33 mouse cellular contexts compared by ENCODE assay signal in the genomic region with DNA sequence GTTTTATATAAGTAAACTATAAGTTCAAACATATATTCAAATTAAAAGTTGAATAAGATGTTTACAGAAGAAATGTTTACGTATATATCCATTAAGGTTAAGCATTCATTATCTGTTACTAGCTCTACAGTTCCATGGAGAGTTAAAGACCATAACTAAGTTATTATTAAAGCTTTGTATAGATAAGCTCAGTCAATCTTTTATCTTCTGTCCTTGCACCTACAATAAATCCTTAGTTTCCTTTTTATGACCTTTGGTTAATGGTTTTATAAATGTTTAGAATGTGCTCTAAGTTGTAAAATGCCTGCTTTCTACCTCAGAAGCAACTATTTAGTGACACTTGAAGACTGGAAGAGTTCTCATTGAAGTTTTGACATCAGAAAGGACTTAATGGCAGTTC.
"Had no signal": no experiment of that assay in that cellular context is flagged by ENCODE, and none has a peak within 500 bp of the region (broad histone marks: within the 10 kb centered on the region; RNA-seq: fewer than 3 reads in every experiment).

No protein-coding gene starts in this region.

- H3K4me2 ChIP-seq: heart, embryonic 11.5 days; heart, embryonic 12.5 days; heart, embryonic 13.5 days; heart, embryonic 15.5 days; hindbrain, embryonic 12.5 days; hindbrain, embryonic 13.5 days; hindbrain, embryonic 14.5 days; hindbrain, embryonic 15.5 days; kidney, embryonic 15.5 days had no signal

- H3K27ac ChIP-seq: heart, embryonic 10.5 days; heart, embryonic 13.5 days; heart, embryonic 15.5 days; hindbrain, embryonic 10.5 days; hindbrain, embryonic 12.5 days; hindbrain, embryonic 13.5 days; hindbrain, embryonic 14.5 days; hindbrain, embryonic 15.5 days; hindbrain, postnatal 0 days; kidney, embryonic 15.5 days; kidney, postnatal 0 days; layer of hippocampus, adult 2 months; left cerebral cortex, adult 2 months had no signal

- H3K9me3 ChIP-seq: heart, embryonic 10.5 days; heart, embryonic 12.5 days; heart, embryonic 13.5 days; heart, embryonic 15.5 days; hindbrain, embryonic 10.5 days; hindbrain, embryonic 12.5 days; hindbrain, embryonic 13.5 days; hindbrain, embryonic 15.5 days; kidney, embryonic 15.5 days had no signal

- H3K4me3 ChIP-seq: heart, embryonic 10.5 days; heart, embryonic 12.5 days; heart, embryonic 13.5 days; heart, embryonic 15.5 days; hindbrain, embryonic 10.5 days; hindbrain, embryonic 12.5 days; hindbrain, embryonic 13.5 days; hindbrain, embryonic 15.5 days; kidney, embryonic 15.5 days; layer of hippocampus, adult 2 months; left cerebral cortex, adult 2 months had no signal

- ATAC-seq: hindbrain, embryonic 16.5 days; hindbrain, postnatal 0 days; inflammation-experienced regulatory T-cells, adult 6 months had no signal

- DNase-seq: heart, postnatal 10 days; heart, postnatal 14 days; heart, postnatal 36 days; heart, postnatal 4 days; kidney, adult 11 months; kidney, adult 18-20 months; kidney, adult 2 months; kidney, adult 8-10 months; kidney, adult 9 months; kidney, postnatal 10 days; kidney, postnatal 14 days; kidney, postnatal 25 days; kidney, postnatal 36 days; kidney, postnatal 4 days; layer of hippocampus, adult 9-11 months; layer of hippocampus, postnatal 36 days had no signal

- H3K4me1 ChIP-seq: heart, embryonic 10.5 days; heart, embryonic 12.5 days; heart, embryonic 13.5 days; heart, embryonic 15.5 days; hindbrain, embryonic 10.5 days; hindbrain, embryonic 12.5 days; hindbrain, embryonic 13.5 days; hindbrain, embryonic 15.5 days; kidney, embryonic 15.5 days had no signal

- H3K36me3 ChIP-seq: heart, embryonic 10.5 days; heart, embryonic 12.5 days; heart, embryonic 13.5 days; heart, embryonic 15.5 days; hindbrain, embryonic 10.5 days; hindbrain, embryonic 12.5 days; hindbrain, embryonic 13.5 days; hindbrain, embryonic 15.5 days; kidney, embryonic 15.5 days had no signal

- H3K27me3 ChIP-seq: heart, embryonic 12.5 days; heart, embryonic 13.5 days; heart, embryonic 15.5 days; hindbrain, embryonic 12.5 days; hindbrain, embryonic 13.5 days; hindbrain, embryonic 15.5 days; kidney, embryonic 15.5 days had no signal

- H3K9ac ChIP-seq: heart, embryonic 12.5 days; heart, embryonic 13.5 days; heart, embryonic 15.5 days; hindbrain, embryonic 12.5 days; hindbrain, embryonic 13.5 days; hindbrain, embryonic 14.5 days; hindbrain, embryonic 15.5 days; kidney, embryonic 15.5 days had no signal
